Mouse (Mus musculus): ENCODE measurements at regions not wholly inside any gene's neighbourhood (a gene's known extent, or its start where the extent isn't known, plus 50 kb on each side); places are given as distances from the start of the nearest gene placed in this dataset.

DNA sequence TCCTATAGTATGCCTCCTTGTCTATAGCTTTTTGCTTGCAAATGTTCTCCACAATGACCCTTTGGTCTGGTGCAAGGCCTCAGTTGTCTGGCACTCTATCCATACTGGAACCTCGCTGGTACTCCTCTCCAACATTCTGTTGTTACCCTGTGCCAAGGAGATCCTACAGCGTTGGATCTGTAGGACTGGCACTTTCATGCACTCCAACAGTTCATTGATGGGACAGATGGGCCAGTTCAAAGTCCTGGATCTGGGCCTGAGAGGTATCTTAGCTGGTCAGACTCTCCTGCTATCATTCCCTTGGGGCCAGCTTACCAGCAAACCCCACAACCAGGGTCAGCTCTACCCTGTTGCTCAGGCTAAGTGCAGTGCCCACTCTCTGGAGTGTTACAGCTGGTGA is 241.1 kb upstream of the Grin3a start:
- Histone ChIP-seq H3K9me3 (replicated peaks; ENCODE audit: insufficient read depth, low read length) (no peaks in the 10 kb centered on the region), H3K4me3 (ENCODE audit: control insufficient read depth in 1 of 2, insufficient read depth in 1 of 2, low read depth in 2 of 2, low read length in 2 of 2) (no peak overlapping the region), H3K27me3 (ENCODE audit: control insufficient read depth in 1 of 2, insufficient read depth in 2 of 2, low read length in 2 of 2) (no peaks in the 10 kb centered on the region), H3K36me3 (ENCODE audit: control insufficient read depth in 1 of 2, insufficient read depth in 2 of 2, low read length in 2 of 2) (no peaks in the 10 kb centered on the region), H3K79me2 (ENCODE audit: control insufficient read depth, insufficient read depth, low read length, poor library complexity) (no peaks in the 10 kb centered on the region), H3K9ac (ENCODE audit: control insufficient read depth, low read depth, low read length, poor library complexity, severe bottlenecking) (no peak overlapping the region), H3K4me1 (ENCODE audit: control insufficient read depth in 1 of 2, insufficient read depth in 2 of 2, low read length in 2 of 2) (no peaks in the 10 kb centered on the region), H3K27ac (ENCODE audit: control insufficient read depth, low read depth, low read length) (no peak overlapping the region)
- TF ChIP-seq ZMIZ1 (IDR thresholded peaks at IDR 0.05; ENCODE audit: low read depth, low read length) (no peak), ZNF384 (IDR thresholded peaks at IDR 0.05; ENCODE audit: low read depth, low read length) (no peak), E2F4 (IDR thresholded peaks at IDR 0.05; ENCODE audit: borderline replicate concordance, low read depth, low read length) (no peak), POLR2AphosphoS2 (IDR thresholded peaks at IDR 0.05; ENCODE audit: low read length) (no peak), ZC3H11A (IDR thresholded peaks at IDR 0.05; ENCODE audit: low read depth, low read length) (no peak), RAD21 (IDR thresholded peaks at IDR 0.05; ENCODE audit: low read depth, low read length) (no peak), ELF1 (IDR thresholded peaks at IDR 0.05; ENCODE audit: low read depth, low read length) (no peak), HCFC1 (IDR thresholded peaks at IDR 0.05; ENCODE audit: low read depth, low read length) (no peak), MYC (IDR thresholded peaks at IDR 0.05; ENCODE audit: low read depth, low read length) (no peak), TBP (IDR thresholded peaks at IDR 0.05; ENCODE audit: low read depth, low read length) (no peak), POLR2AphosphoS5 (IDR thresholded peaks at IDR 0.05; ENCODE audit: borderline replicate concordance, low read depth, low read length) (no peak), MAZ (IDR thresholded peaks at IDR 0.05; ENCODE audit: low read depth, low read length) (no peak), EP300 (IDR thresholded peaks at IDR 0.05; ENCODE audit: low read depth in 1 of 2, low read length in 2 of 2) (no peak), BHLHE40 (IDR thresholded peaks at IDR 0.05; ENCODE audit: borderline replicate concordance, low read depth, low read length) (no peak), KAT2A (conservative IDR thresholded peaks at IDR 0.05; ENCODE audit: low read depth, low read length) (no peak), USF1 (IDR thresholded peaks at IDR 0.05; ENCODE audit: low read depth, low read length) (no peak), TCF12 (IDR thresholded peaks at IDR 0.05; ENCODE audit: low read depth, low read length) (no peak), USF2 (IDR thresholded peaks at IDR 0.05; ENCODE audit: borderline replicate concordance in 1 of 2, insufficient read depth in 1 of 2, low read depth in 1 of 2, low read length in 2 of 2) (no peak), CHD1 (IDR thresholded peaks at IDR 0.05; ENCODE audit: low read depth, low read length) (no peak)
- no peak for DNase-seq (ENCODE audit: low read depth, low spot score)

DNA sequence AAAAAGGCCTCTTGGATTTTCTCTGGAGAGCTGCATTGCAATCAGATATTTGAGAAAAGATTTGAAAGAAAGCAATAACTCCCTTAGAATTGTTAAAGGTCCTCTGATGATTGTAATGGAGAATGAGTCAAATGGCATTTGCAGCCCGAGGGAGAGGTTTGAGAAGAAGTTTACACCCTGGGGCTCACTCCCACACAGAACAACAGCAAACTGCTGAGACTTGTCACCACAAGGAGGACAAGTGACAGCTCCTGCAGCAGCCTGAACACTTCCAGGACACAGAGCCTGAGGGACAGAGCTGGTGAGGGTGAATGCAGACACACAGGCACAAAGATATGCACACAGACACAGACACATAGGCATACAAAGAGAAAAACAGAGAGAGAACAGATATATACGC is 210.0 kb upstream of the Grin3a start:
- H3K36me3 ChIP-seq (ENCODE audit: control insufficient read depth in 1 of 2, insufficient read depth in 2 of 2, low read length in 2 of 2) = no peaks in the 10 kb centered on the region
- no peak overlapping the region for H3K9ac ChIP-seq (ENCODE audit: control insufficient read depth, low read depth, low read length, poor library complexity, severe bottlenecking)

More for the DNA sequence above, 210.0 kb upstream of the Grin3a start:
- Histone ChIP-seq H3K9me3 (replicated peaks; ENCODE audit: insufficient read depth, low read length) (no peaks in the 10 kb centered on the region), H3K79me2 (ENCODE audit: control insufficient read depth, insufficient read depth, low read length, poor library complexity) (no peaks in the 10 kb centered on the region), H3K4me3 (ENCODE audit: control insufficient read depth in 1 of 2, insufficient read depth in 1 of 2, low read depth in 2 of 2, low read length in 2 of 2) (no peak overlapping the region), H3K27me3 (ENCODE audit: control insufficient read depth in 1 of 2, insufficient read depth in 2 of 2, low read length in 2 of 2) (no peaks in the 10 kb centered on the region), H3K27ac (ENCODE audit: control insufficient read depth, low read depth, low read length) (no peak overlapping the region), H3K4me1 (ENCODE audit: control insufficient read depth in 1 of 2, insufficient read depth in 2 of 2, low read length in 2 of 2) (no peaks in the 10 kb centered on the region)
- TF ChIP-seq UBTF (IDR thresholded peaks at IDR 0.05; ENCODE audit: borderline replicate concordance, insufficient read depth, low read depth, low read length) (no peak), ZKSCAN1 (IDR thresholded peaks at IDR 0.05; ENCODE audit: low read depth, low read length) (no peak), POLR2AphosphoS5 (IDR thresholded peaks at IDR 0.05; ENCODE audit: borderline replicate concordance, low read depth, low read length) (no peak), BHLHE40 (IDR thresholded peaks at IDR 0.05; ENCODE audit: borderline replicate concordance, low read depth, low read length) (no peak), NELFE (IDR thresholded peaks at IDR 0.05; ENCODE audit: low read depth, low read length) (no peak), CHD2 (IDR thresholded peaks at IDR 0.05; ENCODE audit: low read length) (no peak), JUND (IDR thresholded peaks at IDR 0.05; ENCODE audit: low read depth, low read length) (no peak), GABPA (IDR thresholded peaks at IDR 0.05; ENCODE audit: low read depth, low read length) (no peak), TAL1 (IDR thresholded peaks at IDR 0.05; ENCODE audit: low read length) (no peak)
- no peak for DNase-seq (ENCODE audit: low read depth, low spot score)

All from MEL (cell line).